Mouse (Mus musculus) adrenal gland, postnatal 25 days (tissue): ENCODE measurements around the gene Ntpcr. TPM values are rescaled to one million over a fixed set of nuclear protein-coding genes. Genes with fewer than 3 reads are reported as not detected.

Experiments
- DNase-seq: peaks from one replicate; pipeline ENCODE4 v3.0.0; 2021; ENCODE audit warnings: mixed read lengths
- total RNA-seq: library from RNA; stranded (reverse); gene quantifications from 2 replicates; pipeline ENCODE4 v1.2.3, GENCODE M21; 2021

Ntpcr gene
- total RNA-seq, 1 experiment from 2014 or later: 25.7 TPM

- no peak for DNase-seq
Observed at GRCm38 (mm10) chr8:125776800-125777199, 47.0 kb downstream of the Ntpcr start.

GRCm38 (mm10) chr8:125777478-125778164 is 47.9 kb downstream of the Ntpcr start:
- DNase-seq: no peak

DNA sequence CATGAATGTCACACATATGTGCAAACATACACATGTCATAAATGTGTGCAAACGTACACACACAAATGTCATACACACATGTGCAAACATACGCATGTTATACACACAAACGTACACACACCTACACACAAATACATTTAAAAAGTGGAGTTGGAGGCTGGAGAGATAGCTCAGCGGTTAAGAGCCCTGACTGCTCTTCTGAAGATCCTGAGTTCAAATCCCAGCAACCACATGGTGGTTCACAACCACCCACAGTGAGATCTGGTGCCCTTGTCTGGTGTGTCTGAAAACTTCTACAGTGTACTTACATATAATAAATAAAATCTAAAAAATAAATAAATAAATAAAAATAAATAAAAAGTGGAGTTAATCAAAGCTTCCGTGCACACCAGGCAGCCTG is 49.2 kb downstream of the Ntpcr start:
- DNase-seq: no peak

DNA sequence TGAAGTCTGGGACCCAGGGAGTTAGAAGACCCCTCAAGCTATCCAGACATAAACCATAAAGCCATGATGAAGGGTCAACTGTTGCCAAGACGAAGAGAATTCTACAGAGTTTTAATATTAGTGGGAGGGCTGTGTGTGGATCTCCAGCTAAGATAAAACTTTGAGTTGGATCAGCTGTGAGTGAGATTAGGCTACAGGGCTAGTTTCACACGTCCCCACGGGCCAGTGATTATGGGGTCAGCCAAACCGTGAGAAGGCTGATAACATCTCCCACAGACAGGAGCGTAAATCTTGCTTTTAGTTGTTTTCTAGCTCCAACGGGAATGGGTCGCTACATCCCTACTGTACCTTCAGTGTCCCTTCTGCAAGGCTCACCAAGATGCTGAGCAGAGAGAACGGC is 49.9 kb downstream of the Ntpcr start:
- DNase-seq: no peak

DNA sequence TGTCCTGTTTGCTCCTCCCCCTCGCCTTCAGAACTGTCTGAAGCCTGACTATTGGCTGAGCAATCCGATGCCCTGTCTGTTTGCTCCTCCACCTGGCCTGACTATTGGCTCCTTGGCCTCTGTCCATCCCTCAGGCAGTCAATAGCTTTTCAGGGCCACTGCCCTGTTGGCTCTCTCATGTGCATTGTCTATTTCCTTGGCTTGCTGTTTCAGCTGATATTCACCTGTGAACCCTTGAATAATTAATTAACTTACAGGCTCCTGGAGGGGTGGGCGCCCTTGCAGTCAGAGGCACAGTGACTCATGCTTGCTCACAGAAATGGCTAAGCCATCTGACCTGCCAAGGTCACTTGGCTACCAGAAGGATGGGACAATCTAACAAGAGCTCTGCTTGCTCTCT is 52.4 kb downstream of the Ntpcr start:
- no peak for DNase-seq

GRCm38 (mm10) chr8:125786886-125787285 is 57.1 kb downstream of the Ntpcr start:
- no peak for DNase-seq

GRCm38 (mm10) chr8:125792816-125793455 is 63.2 kb downstream of the Ntpcr start:
- DNase-seq: no peak

GRCm38 (mm10) chr8:125795341-125795740 is 65.6 kb downstream of the Ntpcr start:
- DNase-seq: no peak

DNA sequence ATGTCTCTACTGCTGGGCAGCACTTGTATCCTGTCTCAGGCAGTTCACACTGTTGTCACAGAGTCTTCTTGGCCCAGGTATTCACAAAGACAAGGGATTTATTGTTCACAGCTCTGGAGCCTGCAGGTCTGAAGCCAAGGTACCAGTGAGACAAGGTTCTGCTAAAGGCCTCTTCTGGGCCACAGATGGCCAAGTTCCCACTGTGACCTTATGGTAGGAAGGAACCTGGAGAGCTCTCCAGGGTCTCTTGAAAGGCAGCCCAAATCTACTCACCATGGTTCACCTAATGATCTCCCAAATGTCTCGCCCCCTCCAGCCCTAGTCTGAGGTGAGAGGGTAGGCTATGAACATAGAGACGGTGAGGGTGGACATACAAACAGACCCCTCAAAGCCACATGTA is 67.2 kb downstream of the Ntpcr start:
- DNase-seq: no peak

Other genes starting within 250 kb of the Ntpcr start
- gene Sipa1l2, start 160.2 kb upstream of the Ntpcr start, total RNA-seq: 54.5 and 79.1 TPM in 2 replicates
- 5.5 and 6.8 TPM in 2 replicates for gene Map10, start 60.1 kb upstream of the Ntpcr start, total RNA-seq
- 0.27 and 0.81 TPM in 2 replicates for gene Pcnx2, start 168.4 kb downstream of the Ntpcr start, total RNA-seq
- gene Map3k21, start 180.5 kb downstream of the Ntpcr start, total RNA-seq: 3.4 TPM in 2 replicates